Mouse (Mus musculus): ENCODE results near the gene Tdrd7. TPM values are rescaled to one million over a fixed set of nuclear protein-coding genes. Genes with fewer than 3 reads are reported as not detected.

Gene Tdrd7
- total and polyA plus RNA-seq, 2 experiments from 2014 or later: 24.1 to 28.0 TPM

- Histone ChIP-seq H3K27me3 (ENCODE audit: insufficient read depth, low read length) (no peaks in the 10 kb centered on the region), H3K4me2 (ENCODE audit: low read depth, low read length, poor library complexity, severe bottlenecking) (no peak overlapping the region), H3K4me1 (ENCODE audit: insufficient read depth, low read length) (no peaks in the 10 kb centered on the region), H3K27ac (ENCODE audit: low read depth, low read length) (no peak overlapping the region), H3K36me3 (ENCODE audit: insufficient read depth, low read length) (peaks cover 30% of the 10 kb centered on the region), H3K4me3 (ENCODE audit: low read depth, low read length) (no peak overlapping the region), H3K9ac (replicated peaks; ENCODE audit: low read length, poor library complexity, severe bottlenecking) (no peak overlapping the region), H3K9me3 (ENCODE audit: low read length) (no peaks in the 10 kb centered on the region)
- WGBS: 88% methylated on average over 1 of the region's 1 CpGs
- DNase-seq (ENCODE audit: low spot score) (no peak), ATAC-seq (ENCODE audit: low FRiP score) (no peak)
- no peak for TF ChIP-seq CTCF (IDR thresholded peaks at IDR 0.05)
Observed at GRCm38 (mm10) chr4:46015605-46016004, 50.5 kb downstream of the Tdrd7 start.

- H3K9me3 ChIP-seq (ENCODE audit: low read length): no peaks in the 10 kb centered on the region
- H3K4me3 ChIP-seq (ENCODE audit: low read depth, low read length): no peak overlapping the region
- H3K27me3 ChIP-seq (ENCODE audit: insufficient read depth, low read length): no peaks in the 10 kb centered on the region
- H3K4me2 ChIP-seq (ENCODE audit: low read depth, low read length, poor library complexity, severe bottlenecking): no peak overlapping the region
- TF ChIP-seq CTCF (IDR thresholded peaks at IDR 0.05): no peak
- peaks cover 23% of the 10 kb centered on the region for H3K36me3 ChIP-seq (ENCODE audit: insufficient read depth, low read length)
- WGBS: 90% methylated on average over 3 of the region's 3 CpGs
- DNase-seq (ENCODE audit: low spot score) (no peak), ATAC-seq (ENCODE audit: low FRiP score) (no peak)
- no peak overlapping the region for H3K9ac ChIP-seq (replicated peaks; ENCODE audit: low read length, poor library complexity, severe bottlenecking)
- no peaks in the 10 kb centered on the region for H3K4me1 ChIP-seq (ENCODE audit: insufficient read depth, low read length)
- no peak overlapping the region for H3K27ac ChIP-seq (ENCODE audit: low read depth, low read length)
Observed at GRCm38 (mm10) chr4:46023021-46023481, 57.9 kb downstream of the Tdrd7 start.

DNA sequence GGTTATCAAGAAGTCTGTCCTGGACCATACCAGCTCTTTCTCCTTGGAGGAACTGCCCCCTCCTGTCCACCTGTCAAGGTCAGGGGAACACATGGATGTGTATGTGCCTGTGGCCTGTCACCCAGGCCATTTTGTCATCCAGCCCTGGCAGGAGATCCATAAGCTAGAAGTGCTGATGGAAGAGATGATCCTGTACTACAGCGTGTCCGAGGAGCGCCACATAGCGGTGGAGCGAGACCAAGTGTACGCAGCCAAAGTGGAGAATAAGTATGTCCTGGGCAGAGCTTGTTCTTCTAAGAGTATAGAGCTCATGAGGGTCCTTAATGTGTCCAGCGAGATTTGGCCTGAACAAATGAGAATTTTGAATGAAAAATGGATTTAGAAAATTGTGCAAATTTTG is 60.8 kb downstream of the Tdrd7 start:
- Histone ChIP-seq H3K36me3 (ENCODE audit: insufficient read depth, low read length) (peaks cover 15% of the 10 kb centered on the region; the same call in 1 of the 2 replicates), H3K4me1 (ENCODE audit: insufficient read depth, low read length) (no peaks in the 10 kb centered on the region), H3K27ac (ENCODE audit: low read depth, low read length) (no peak overlapping the region), H3K9ac (replicated peaks; ENCODE audit: low read length, poor library complexity, severe bottlenecking) (no peak overlapping the region), H3K4me3 (ENCODE audit: low read depth, low read length) (no peak overlapping the region), H3K9me3 (ENCODE audit: low read length) (no peaks in the 10 kb centered on the region), H3K27me3 (ENCODE audit: insufficient read depth, low read length) (no peaks in the 10 kb centered on the region), H3K4me2 (ENCODE audit: low read depth, low read length, poor library complexity, severe bottlenecking) (no peak overlapping the region)
- 51% methylated on average over 7 of the region's 7 CpGs for WGBS
- DNase-seq (ENCODE audit: low spot score) (peak; percentile 27), ATAC-seq (ENCODE audit: low FRiP score) (no peak)
- peak; percentile 69 for TF ChIP-seq CTCF (IDR thresholded peaks at IDR 0.05)

DNA sequence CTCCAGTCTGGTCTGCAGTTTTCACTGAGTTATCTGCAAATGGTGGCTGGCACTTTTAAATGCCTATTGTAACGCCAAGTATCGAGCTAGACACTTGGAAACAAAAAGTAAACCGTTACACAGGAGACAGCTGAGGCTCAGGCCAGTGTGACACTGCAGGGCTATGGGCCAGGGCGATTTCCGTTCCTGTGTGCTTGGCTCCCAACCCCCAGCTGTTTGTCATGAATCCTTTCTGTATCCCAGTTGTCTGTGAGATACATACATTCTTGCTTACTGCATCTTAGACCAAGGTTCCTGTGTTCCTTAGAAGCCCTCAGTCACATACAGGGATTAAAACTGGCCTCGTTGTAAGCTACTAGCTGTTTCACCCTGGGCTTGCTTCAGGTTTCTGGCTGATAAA is 63.1 kb downstream of the Tdrd7 start:
- no peak overlapping the region for H3K9ac ChIP-seq (replicated peaks; ENCODE audit: low read length, poor library complexity, severe bottlenecking)
- ATAC-seq (ENCODE audit: low FRiP score) (no peak), DNase-seq (ENCODE audit: low spot score) (no peak)
- H3K36me3 ChIP-seq (ENCODE audit: insufficient read depth, low read length): peaks cover 15% of the 10 kb centered on the region; the same call in 1 of the 2 replicates
- H3K4me2 ChIP-seq (ENCODE audit: low read depth, low read length, poor library complexity, severe bottlenecking): no peak overlapping the region
- TF ChIP-seq CTCF (IDR thresholded peaks at IDR 0.05): no peak
- H3K4me1 ChIP-seq (ENCODE audit: insufficient read depth, low read length): no peaks in the 10 kb centered on the region
- no peaks in the 10 kb centered on the region for H3K9me3 ChIP-seq (ENCODE audit: low read length)
- no peaks in the 10 kb centered on the region for H3K27me3 ChIP-seq (ENCODE audit: insufficient read depth, low read length)
- no peak overlapping the region for H3K4me3 ChIP-seq (ENCODE audit: low read depth, low read length)
- no peak overlapping the region for H3K27ac ChIP-seq (ENCODE audit: low read depth, low read length)
- 56% methylated on average over 6 of the region's 6 CpGs for WGBS

DNA sequence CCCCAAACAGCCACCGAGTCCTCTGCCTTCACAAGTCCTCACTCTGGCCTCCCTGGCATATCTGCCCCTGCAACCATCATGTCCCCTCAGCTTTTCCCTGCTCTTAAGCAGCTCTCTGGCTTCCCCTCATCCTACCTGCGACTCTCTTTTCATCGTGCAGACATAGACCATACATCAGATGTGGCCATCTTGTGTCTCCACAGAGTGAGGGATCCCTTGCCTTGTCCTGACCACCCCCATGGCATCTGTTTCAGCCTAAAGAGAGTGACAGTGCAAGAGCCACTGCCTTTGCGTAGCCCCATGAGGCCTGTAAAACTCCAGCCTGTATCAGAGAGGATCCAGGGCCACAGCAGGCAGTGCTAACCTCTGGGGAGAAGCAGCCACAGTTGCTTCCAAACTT is 63.6 kb downstream of the Tdrd7 start:
- 78% methylated on average over 4 of the region's 4 CpGs for WGBS
- H3K9ac ChIP-seq (replicated peaks; ENCODE audit: low read length, poor library complexity, severe bottlenecking): no peak overlapping the region
- no peak overlapping the region for H3K27ac ChIP-seq (ENCODE audit: low read depth, low read length)
- TF ChIP-seq CTCF (IDR thresholded peaks at IDR 0.05): no peak
- H3K36me3 ChIP-seq (ENCODE audit: insufficient read depth, low read length): peaks cover 15% of the 10 kb centered on the region; the same call in 1 of the 2 replicates
- no peak overlapping the region for H3K4me3 ChIP-seq (ENCODE audit: low read depth, low read length)
- no peaks in the 10 kb centered on the region for H3K27me3 ChIP-seq (ENCODE audit: insufficient read depth, low read length)
- no peak for ATAC-seq (ENCODE audit: low FRiP score)
- H3K4me1 ChIP-seq (ENCODE audit: insufficient read depth, low read length): no peaks in the 10 kb centered on the region
- DNase-seq (ENCODE audit: low spot score): no peak
- H3K4me2 ChIP-seq (ENCODE audit: low read depth, low read length, poor library complexity, severe bottlenecking): no peak overlapping the region
- H3K9me3 ChIP-seq (ENCODE audit: low read length): no peaks in the 10 kb centered on the region

DNA sequence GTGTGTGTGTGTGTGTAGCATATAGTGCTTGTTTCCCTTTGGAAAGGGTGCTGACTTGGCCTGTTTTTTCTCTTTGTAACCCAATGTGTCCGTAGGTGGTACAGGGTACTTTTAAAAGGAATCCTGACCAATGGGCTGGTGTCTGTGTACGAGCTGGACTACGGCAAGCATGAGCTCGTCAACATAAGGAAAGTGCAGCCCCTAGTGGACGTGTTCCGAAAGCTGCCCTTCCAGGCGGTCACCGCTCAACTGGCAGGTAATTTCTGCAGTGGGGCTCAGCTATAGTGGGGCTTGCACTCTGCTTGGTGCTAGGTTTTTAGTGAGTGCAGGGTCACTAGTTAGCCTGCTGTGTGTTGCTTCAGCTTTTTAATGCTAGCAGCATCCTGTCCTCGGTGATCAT is 64.4 kb downstream of the Tdrd7 start:
- Histone ChIP-seq H3K4me2 (ENCODE audit: low read depth, low read length, poor library complexity, severe bottlenecking) (no peak overlapping the region), H3K36me3 (ENCODE audit: insufficient read depth, low read length) (peaks cover 15% of the 10 kb centered on the region; the same call in 1 of the 2 replicates), H3K27ac (ENCODE audit: low read depth, low read length) (no peak overlapping the region), H3K27me3 (ENCODE audit: insufficient read depth, low read length) (no peaks in the 10 kb centered on the region), H3K9ac (replicated peaks; ENCODE audit: low read length, poor library complexity, severe bottlenecking) (no peak overlapping the region), H3K4me1 (ENCODE audit: insufficient read depth, low read length) (no peaks in the 10 kb centered on the region), H3K9me3 (ENCODE audit: low read length) (no peaks in the 10 kb centered on the region), H3K4me3 (ENCODE audit: low read depth, low read length) (no peak overlapping the region)
- DNase-seq (ENCODE audit: low spot score): peak; percentile 48
- TF ChIP-seq CTCF (IDR thresholded peaks at IDR 0.05): peak; percentile 60
- 42% methylated on average over 9 of the region's 9 CpGs for WGBS
- ATAC-seq (ENCODE audit: low FRiP score): no peak
